Mouse (Mus musculus) thymus, adult 2 months (tissue): ENCODE results near the gene Gm10750. TPM values are rescaled to one million over a fixed set of nuclear protein-coding genes. Genes with fewer than 3 reads are reported as not detected.
"Not testable (repeated sequence)": the region's sequence is repeated elsewhere in the genome, so short reads cannot be mapped to it uniquely, and the experiment has no call there.

ENCODE experiments used
- DNase-seq: peaks from one replicate; pipeline ENCODE4 v3.0.0; 2021
- H3K27ac ChIP-seq: fragments of 200-500 bp; 2 replicates; pipeline ENCODE4 v1.5.1; 2012; ENCODE audit warnings: low read length, control low read depth; ENCODE audit not compliant: control insufficient read depth, insufficient read depth
- H3K27me3 ChIP-seq: fragments of 200-500 bp; 2 replicates; pipeline ENCODE4 v1.6.1; 2012; ENCODE audit warnings: mild to moderate bottlenecking, low read length, moderate library complexity, mixed read lengths; ENCODE audit not compliant: control insufficient read depth, insufficient read depth
- H3K36me3 ChIP-seq: fragments of 200-500 bp; 2 replicates; pipeline ENCODE4 v1.6.1; 2012; ENCODE audit warnings: mild to moderate bottlenecking, low read length, moderate library complexity; ENCODE audit not compliant: control insufficient read depth, insufficient read depth
- H3K4me1 ChIP-seq: fragments of 200-500 bp; replicated peaks from 2 replicates; pipeline ENCODE4 v1.6.1; 2012; ENCODE audit warnings: low read length; ENCODE audit not compliant: control insufficient read depth, insufficient read depth
- H3K4me3 ChIP-seq: fragments of 200-500 bp; 2 replicates; pipeline ENCODE4 v1.5.1; 2012; ENCODE audit warnings: mild to moderate bottlenecking, low read length, control low read depth, moderate library complexity; ENCODE audit not compliant: control insufficient read depth, insufficient read depth
- CTCF ChIP-seq: fragments of 200-500 bp; IDR thresholded peaks from 2 replicates; pipeline ENCODE4 v1.5.1; 2012; ENCODE audit warnings: mild to moderate bottlenecking, control low read depth, low read length, moderate library complexity, borderline replicate concordance; ENCODE audit not compliant: control insufficient read depth, poor library complexity, insufficient read depth; ENCODE audit errors: extremely low read depth
- POLR2A ChIP-seq: fragments of 200-500 bp; IDR thresholded peaks from 2 replicates; pipeline ENCODE4 v1.6.1; 2012; ENCODE audit warnings: mild to moderate bottlenecking, low read length, control low read depth, moderate library complexity; ENCODE audit not compliant: control insufficient read depth, poor library complexity, insufficient read depth; ENCODE audit errors: extremely low read depth
- whole genome bisulfite sequencing: fragments of 180-500 bp; shearing (Covaris S2); methylation state at CpG from one replicate; pipeline ENCODE4 v1.1.7; 2018; 5-methylcytosine and 5-hydroxymethylcytosine counted together
- polyA plus RNA-seq: library from polyadenylated mRNA; depleted of rRNA; stranded (reverse); fragments of >200 nt; gene quantifications from 2 replicates; pipeline ENCODE4 v1.2.3, GENCODE M21; 2012; rRNA removed

The Gm10750 gene
- polyA plus RNA-seq = not detected in 2 replicates

DNA sequence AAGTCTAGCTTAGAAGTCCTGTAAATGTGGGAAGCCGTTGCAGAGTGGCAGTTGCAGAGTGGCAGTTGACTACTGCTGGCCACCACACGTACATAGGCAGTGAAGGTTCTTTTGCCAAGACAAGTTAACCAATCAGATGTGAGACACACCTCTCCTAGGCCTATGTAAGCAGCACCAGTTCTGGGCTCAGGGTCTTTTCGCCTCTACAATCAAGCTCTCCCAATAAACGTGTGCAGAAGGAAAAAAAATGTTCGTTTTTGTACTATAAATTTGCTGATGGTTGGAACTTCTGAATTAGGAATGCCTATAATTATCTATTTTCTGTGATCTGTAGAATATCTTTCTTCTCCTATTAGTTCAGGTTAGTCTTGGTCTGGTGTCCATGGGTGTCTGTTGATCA, at the start of gene Gm10750:
Gm10750 (minus strand) TSS at position 101 of the 400 bp plus-strand sequence.
- DNase-seq, H3K27me3 ChIP-seq, H3K27ac ChIP-seq, H3K36me3 ChIP-seq, H3K4me3 ChIP-seq, H3K4me1 ChIP-seq: not testable (repeated sequence)
- 75% methylated on average over 5 of the region's 5 CpGs for WGBS

DNA sequence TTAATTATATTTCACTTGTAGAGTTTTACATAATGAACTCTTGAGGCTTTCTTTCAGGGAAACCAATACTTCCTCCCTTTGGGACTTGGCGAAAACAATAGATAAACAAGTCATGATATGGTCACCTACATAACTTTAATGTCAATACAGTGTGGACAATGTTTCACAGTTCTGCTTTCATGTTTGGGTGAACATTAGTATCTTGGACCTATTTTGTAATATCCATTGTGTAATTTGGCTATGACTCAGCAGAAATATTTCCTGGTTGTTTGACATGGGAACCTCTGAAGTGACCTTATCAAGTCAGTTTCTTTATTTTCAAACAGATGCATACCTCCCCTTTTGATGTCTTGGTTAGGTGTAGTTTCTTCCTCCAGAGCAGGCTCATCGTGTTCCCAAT, 12.2 kb downstream of the Gm10750 start:
- Histone ChIP-seq H3K27ac (no peak overlapping the region), H3K4me1 (no peaks in the 10 kb centered on the region), H3K27me3 (no peaks in the 10 kb centered on the region), H3K36me3 (no peaks in the 10 kb centered on the region), H3K4me3 (no peak overlapping the region)
- no peak for TF ChIP-seq CTCF
- TF ChIP-seq POLR2A = no peak
- 77% methylated on average over 2 of the region's 2 CpGs for WGBS
- DNase-seq = no peak

DNA sequence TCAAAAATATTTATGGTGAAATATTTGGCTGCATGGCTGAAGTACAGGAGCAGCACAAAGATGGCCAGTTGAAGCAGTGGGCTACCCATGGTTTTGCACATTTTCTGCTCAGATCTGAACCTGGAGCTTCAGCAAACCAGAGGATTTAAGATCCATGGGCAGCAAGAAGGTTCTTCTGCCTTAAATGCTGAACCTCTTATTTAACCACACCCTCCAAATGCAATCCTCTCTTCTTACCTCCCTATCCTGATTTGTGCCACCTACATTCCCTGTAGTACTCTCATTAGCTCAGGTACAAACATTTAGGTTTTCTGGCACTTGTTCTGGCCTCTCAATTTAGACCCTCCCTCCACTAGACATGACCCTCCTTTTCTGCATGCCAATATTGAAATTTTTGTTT, 13.9 kb downstream of the Gm10750 start, which contains the start of gene Gm1330:
Gm1330 (minus strand) TSS at position 101 of the 400 bp plus-strand sequence.
- H3K27me3 ChIP-seq = no peaks in the 10 kb centered on the region
- DNase-seq = no peak
- no peaks in the 10 kb centered on the region for H3K4me1 ChIP-seq
- H3K36me3 ChIP-seq = no peaks in the 10 kb centered on the region
- H3K4me3 ChIP-seq = no peak within 1 kb of the TSS
- no peak within 1 kb of the TSS for H3K27ac ChIP-seq
- no peak for TF ChIP-seq CTCF
- TF ChIP-seq POLR2A = no peak

DNA sequence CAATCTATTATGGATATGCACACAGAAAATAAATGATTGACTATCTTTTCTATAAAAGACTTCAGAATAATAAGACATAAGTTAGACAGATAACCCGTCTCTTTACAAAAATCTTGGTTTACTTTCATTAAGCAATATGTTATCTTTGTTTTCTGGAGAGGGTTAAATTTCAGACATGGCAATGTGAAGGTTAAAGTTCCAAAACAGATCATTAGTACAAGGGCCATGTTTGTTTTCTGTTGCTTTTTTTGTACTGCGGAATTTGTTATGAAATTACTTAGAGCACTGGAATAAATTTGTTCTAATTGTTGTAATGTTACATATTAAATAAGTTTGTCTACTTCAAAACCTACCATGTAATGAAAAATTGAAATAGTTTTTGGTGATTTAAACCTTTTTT, 21.9 kb downstream of the Gm10750 start:
- no peak for DNase-seq
- TF ChIP-seq POLR2A (no peak), CTCF (no peak)
- H3K4me1 ChIP-seq = no peaks in the 10 kb centered on the region
- WGBS = 96% methylated on average over 2 of the region's 2 CpGs
- H3K36me3 ChIP-seq = no peaks in the 10 kb centered on the region
- H3K27ac ChIP-seq = no peak overlapping the region
- H3K4me3 ChIP-seq = no peak overlapping the region
- no peaks in the 10 kb centered on the region for H3K27me3 ChIP-seq

Other genes with a start within 250 kb of the Gm10750 start
- gene Cst11, start 245.7 kb downstream of the Gm10750 start, polyA plus RNA-seq = not detected in 2 replicates
- not detected in 2 replicates for gene 8030411F24Rik, start 235.2 kb downstream of the Gm10750 start, polyA plus RNA-seq
- gene Cst12, start 227.9 kb downstream of the Gm10750 start, polyA plus RNA-seq = not detected in 2 replicates
- 0.81 TPM in 1 of 2 replicates, not detected in the other for gene Cst8, start 218.5 kb downstream of the Gm10750 start, polyA plus RNA-seq
- not detected in 2 replicates for gene Cst13, start 197.2 kb downstream of the Gm10750 start, polyA plus RNA-seq
- gene Cst9, start 182.1 kb downstream of the Gm10750 start, polyA plus RNA-seq = 0.44 TPM in 1 of 2 replicates, not detected in the other
- gene 9230104L09Rik, start 152.2 kb downstream of the Gm10750 start, polyA plus RNA-seq = 0.30 TPM in 1 of 2 replicates, not detected in the other
- 843 and 1,366 TPM in 2 replicates for gene Cst3, start 141.5 kb downstream of the Gm10750 start, polyA plus RNA-seq
- not detected in 2 replicates for gene Gm1330, start 14.0 kb downstream of the Gm10750 start, polyA plus RNA-seq